Mouse (Mus musculus) Patski (cell line): ENCODE results near the gene Klf9. TPM values are rescaled to one million over a fixed set of nuclear protein-coding genes. Genes with fewer than 3 reads are reported as not detected.

Source experiments
- ATAC-seq: fragments of 100-300 bp; one replicate; pipeline ENCODE4 v1.8.0; 2021
- CTCF ChIA-PET: fragments of 350-600 bp; sonication (Branson Sonifier 250); formaldehyde crosslinking; loops from one replicate; lab custom pipeline; 2022; ENCODE audit warnings: inconsistent platforms; lab: Charles Lee
- POLR2A ChIA-PET: fragments of 350-600 bp; sonication (Branson Sonifier 250); formaldehyde crosslinking; loops from one replicate; lab custom pipeline; 2022; ENCODE audit warnings: antibody characterized with exemption, inconsistent platforms; lab: Charles Lee
- DNase-seq: peaks from one replicate; pipeline ENCODE4 v3.0.0-alpha.2; 2011; ENCODE audit warnings: low read depth, low spot score
- H3K27me3 ChIP-seq: fragments of 371-371 bp; one replicate; pipeline ENCODE4 v1.5.1; 2021
- CTCF ChIP-seq: fragments of 100-300 bp; IDR thresholded peaks from one replicate; pipeline ENCODE4 v1.5.1; 2021
- in situ Hi-C: fragments of 300-500 bp; cut with MboI; formaldehyde crosslinking; loops from 3 replicates; pipeline ENCODE4 v1.11.1; 2018; ENCODE audit warnings: low pct_unique_long_range_greater_than_20kb, mixed read lengths
- polyA plus RNA-seq: library from polyadenylated mRNA; unstranded; gene quantifications from one replicate; pipeline ENCODE4 v1.2.3, GENCODE M21; 2021

Klf9 gene
- polyA plus RNA-seq, 1 experiment from 2014 or later = 33.8 TPM

GRCm38 (mm10) chr19:23132106-23132635, 8.9 kb upstream of the Klf9 start:
- ChIA-PET CTCF (interaction anchor here (1.3 kb wide), 1 partner anchor 25 kb away, joined by 3 read pairs; no protein-coding TSS in a partner anchor), POLR2A (no interaction called here)
- in situ Hi-C loops = no loop called here
- no peaks in the 10 kb centered on the region for H3K27me3 ChIP-seq
- ATAC-seq (no peak), DNase-seq (no peak)
- TF ChIP-seq CTCF = no peak

- ChIA-PET CTCF (no interaction called here), POLR2A (interaction anchor here (1.0 kb wide), 1 partner anchor 9 kb away, joined by 3 read pairs; no protein-coding TSS in a partner anchor)
- ATAC-seq (no peak), DNase-seq (no peak)
- no peak for TF ChIP-seq CTCF
- in situ Hi-C loops = no loop called here
- no peaks in the 10 kb centered on the region for H3K27me3 ChIP-seq
These were observed 8.2 kb upstream of the Klf9 start for GRCm38 (mm10) chr19:23132720-23133426.

GRCm38 (mm10) chr19:23133427-23134094, 7.5 kb upstream of the Klf9 start:
- in situ Hi-C loops = no loop called here
- ChIA-PET POLR2A (interaction anchor here (1.0 kb wide), 1 partner anchor 9 kb away, joined by 3 read pairs; no protein-coding TSS in a partner anchor), CTCF (interaction anchor here (1.5 kb wide), 1 partner anchor 10 kb away, joined by 4 read pairs; no protein-coding TSS in a partner anchor)
- TF ChIP-seq CTCF = no peak
- no peaks in the 10 kb centered on the region for H3K27me3 ChIP-seq
- DNase-seq (no peak), ATAC-seq (no peak)

GRCm38 (mm10) chr19:23134095-23134440, 7.0 kb upstream of the Klf9 start:
- ChIA-PET POLR2A (interaction anchor here (0.6 to 1.0 kb wide), 2 partner anchors 8 to 65 kb away, joined by 3 to 4 read pairs; no protein-coding TSS in a partner anchor), CTCF (interaction anchor here (1.5 kb wide), 1 partner anchor 10 kb away, joined by 4 read pairs; no protein-coding TSS in a partner anchor)
- TF ChIP-seq CTCF = no peak
- ATAC-seq (no peak), DNase-seq (no peak)
- in situ Hi-C loops = no loop called here
- no peaks in the 10 kb centered on the region for H3K27me3 ChIP-seq

- DNase-seq (no peak), ATAC-seq (peak; percentile 32)
- no peak for TF ChIP-seq CTCF
- CTCF ChIA-PET = interaction anchor here (1.5 kb wide), 1 partner anchor 9 kb away, joined by 4 read pairs; no protein-coding TSS in a partner anchor
- H3K27me3 ChIP-seq = no peaks in the 10 kb centered on the region
- POLR2A ChIA-PET = interaction anchor here (0.6 to 1.0 kb wide), 2 partner anchors 11 to 65 kb away, joined by 3 to 4 read pairs; no protein-coding TSS in a partner anchor
- in situ Hi-C loops = no loop called here
These were observed 6.4 kb upstream of the Klf9 start for GRCm38 (mm10) chr19:23134441-23135301.

- no peak for TF ChIP-seq CTCF
- POLR2A ChIA-PET = interaction anchor here (1.0 kb wide), 1 partner anchor 10 kb away, joined by 3 read pairs; no protein-coding TSS in a partner anchor
- in situ Hi-C loops = no loop called here
- CTCF ChIA-PET = interaction anchor here (1.0 to 1.5 kb wide), 2 partner anchors 8 to 220 kb away, joined by 3 to 4 read pairs; no protein-coding TSS in a partner anchor
- peak; percentile 52 for ATAC-seq
- DNase-seq = no peak
- no peaks in the 10 kb centered on the region for H3K27me3 ChIP-seq
These were observed 5.5 kb upstream of the Klf9 start for GRCm38 (mm10) chr19:23135349-23136201.

- ChIA-PET POLR2A (interaction anchor here (0.6 kb wide), 1 partner anchor 91 kb away, joined by 4 read pairs; no protein-coding TSS in a partner anchor), CTCF (interaction anchor here (1.0 kb wide), 1 partner anchor 220 kb away, joined by 3 read pairs; no protein-coding TSS in a partner anchor)
- DNase-seq (no peak), ATAC-seq (no peak)
- no peak for TF ChIP-seq CTCF
- in situ Hi-C loops = no loop called here
- H3K27me3 ChIP-seq = no peaks in the 10 kb centered on the region
These were observed 4.7 kb upstream of the Klf9 start for GRCm38 (mm10) chr19:23136202-23136850.

GRCm38 (mm10) chr19:23137295-23137694, 3.7 kb upstream of the Klf9 start:
- TF ChIP-seq CTCF = no peak
- POLR2A ChIA-PET = no interaction called here
- in situ Hi-C loops = no loop called here
- ATAC-seq (no peak), DNase-seq (no peak)
- CTCF ChIA-PET = no interaction called here
- no peaks in the 10 kb centered on the region for H3K27me3 ChIP-seq
